Mouse (Mus musculus) thymus, adult 2 months (tissue): ENCODE data around the gene Gab1. TPM values are rescaled to one million over a fixed set of nuclear protein-coding genes. Genes with fewer than 3 reads are reported as not detected.

ENCODE experiments used
- DNase-seq: peaks from one replicate; pipeline ENCODE4 v3.0.0; 2021
- H3K27ac ChIP-seq: fragments of 200-500 bp; 2 replicates; pipeline ENCODE4 v1.5.1; 2012; ENCODE audit warnings: low read length, control low read depth; ENCODE audit not compliant: control insufficient read depth, insufficient read depth
- H3K27me3 ChIP-seq: fragments of 200-500 bp; 2 replicates; pipeline ENCODE4 v1.6.1; 2012; ENCODE audit warnings: mild to moderate bottlenecking, low read length, moderate library complexity, mixed read lengths; ENCODE audit not compliant: control insufficient read depth, insufficient read depth
- H3K36me3 ChIP-seq: fragments of 200-500 bp; 2 replicates; pipeline ENCODE4 v1.6.1; 2012; ENCODE audit warnings: mild to moderate bottlenecking, low read length, moderate library complexity; ENCODE audit not compliant: control insufficient read depth, insufficient read depth
- H3K4me1 ChIP-seq: fragments of 200-500 bp; replicated peaks from 2 replicates; pipeline ENCODE4 v1.6.1; 2012; ENCODE audit warnings: low read length; ENCODE audit not compliant: control insufficient read depth, insufficient read depth
- H3K4me3 ChIP-seq: fragments of 200-500 bp; 2 replicates; pipeline ENCODE4 v1.5.1; 2012; ENCODE audit warnings: mild to moderate bottlenecking, low read length, control low read depth, moderate library complexity; ENCODE audit not compliant: control insufficient read depth, insufficient read depth
- CTCF ChIP-seq: fragments of 200-500 bp; IDR thresholded peaks from 2 replicates; pipeline ENCODE4 v1.5.1; 2012; ENCODE audit warnings: mild to moderate bottlenecking, control low read depth, low read length, moderate library complexity, borderline replicate concordance; ENCODE audit not compliant: control insufficient read depth, poor library complexity, insufficient read depth; ENCODE audit errors: extremely low read depth
- POLR2A ChIP-seq: fragments of 200-500 bp; IDR thresholded peaks from 2 replicates; pipeline ENCODE4 v1.6.1; 2012; ENCODE audit warnings: mild to moderate bottlenecking, low read length, control low read depth, moderate library complexity; ENCODE audit not compliant: control insufficient read depth, poor library complexity, insufficient read depth; ENCODE audit errors: extremely low read depth
- WGBS: fragments of 180-500 bp; shearing (Covaris S2); methylation state at CpG from one replicate; pipeline ENCODE4 v1.1.7; 2018; 5-methylcytosine and 5-hydroxymethylcytosine counted together
- polyA plus RNA-seq: library from polyadenylated mRNA; depleted of rRNA; stranded (reverse); fragments of >200 nt; gene quantifications from 2 replicates; pipeline ENCODE4 v1.2.3, GENCODE M21; 2012

Gene Gab1
- polyA plus RNA-seq, 1 experiment, result 8.9 TPM

GRCm38 (mm10) chr8:80789324-80789723 lies 91.0 kb downstream of the Gab1 start:
- H3K27ac ChIP-seq, result no peak overlapping the region
- no peaks in the 10 kb centered on the region for H3K27me3 ChIP-seq
- H3K36me3 ChIP-seq, result no peaks in the 10 kb centered on the region
- no peaks in the 10 kb centered on the region for H3K4me1 ChIP-seq
- WGBS, result 25% methylated on average over 6 of the region's 6 CpGs
- no peak for TF ChIP-seq CTCF
- no peak for TF ChIP-seq POLR2A
- H3K4me3 ChIP-seq, result no peak overlapping the region
- no peak for DNase-seq

GRCm38 (mm10) chr8:80784559-80784958 lies 95.8 kb downstream of the Gab1 start:
- WGBS, result 95% methylated on average over 9 of the region's 9 CpGs
- H3K4me1 ChIP-seq, result no peaks in the 10 kb centered on the region
- TF ChIP-seq POLR2A (no peak), CTCF (no peak)
- H3K36me3 ChIP-seq, result no peaks in the 10 kb centered on the region
- H3K4me3 ChIP-seq, result no peak overlapping the region
- H3K27me3 ChIP-seq, result no peaks in the 10 kb centered on the region
- H3K27ac ChIP-seq, result no peak overlapping the region
- DNase-seq, result no peak

- no peak overlapping the region for H3K27ac ChIP-seq
- no peak for DNase-seq
- WGBS, result 98% methylated on average over 4 of the region's 4 CpGs
- no peaks in the 10 kb centered on the region for H3K27me3 ChIP-seq
- no peaks in the 10 kb centered on the region for H3K4me1 ChIP-seq
- H3K36me3 ChIP-seq, result no peaks in the 10 kb centered on the region
- no peak for TF ChIP-seq CTCF
- no peak for TF ChIP-seq POLR2A
- no peak overlapping the region for H3K4me3 ChIP-seq
These were observed 97.0 kb downstream of the Gab1 start for GRCm38 (mm10) chr8:80783271-80783670.

- H3K4me1 ChIP-seq, result no peaks in the 10 kb centered on the region
- H3K4me3 ChIP-seq, result no peak overlapping the region
- no peak for DNase-seq
- H3K36me3 ChIP-seq, result no peaks in the 10 kb centered on the region
- H3K27me3 ChIP-seq, result no peaks in the 10 kb centered on the region
- WGBS, result 95% methylated on average over 10 of the region's 10 CpGs
- TF ChIP-seq POLR2A (no peak), CTCF (no peak)
- H3K27ac ChIP-seq, result no peak overlapping the region
These were observed 99.0 kb downstream of the Gab1 start for GRCm38 (mm10) chr8:80781338-80781737.

GRCm38 (mm10) chr8:80780271-80780670 lies 100.0 kb downstream of the Gab1 start:
- 94% methylated on average over 4 of the region's 4 CpGs for WGBS
- no peaks in the 10 kb centered on the region for H3K36me3 ChIP-seq

GRCm38 (mm10) chr8:80776436-80776835 lies 103.9 kb downstream of the Gab1 start:
- H3K4me1 ChIP-seq, result no peaks in the 10 kb centered on the region
- no peaks in the 10 kb centered on the region for H3K27me3 ChIP-seq
- H3K36me3 ChIP-seq, result no peaks in the 10 kb centered on the region
- WGBS, result 89% methylated on average over 8 of the region's 8 CpGs
- no peak for DNase-seq
- TF ChIP-seq CTCF (no peak), POLR2A (no peak)
- no peak overlapping the region for H3K4me3 ChIP-seq
- H3K27ac ChIP-seq, result no peak overlapping the region

More at GRCm38 (mm10) chr8:80780271-80780670, 100.0 kb downstream of the Gab1 start:
- Histone ChIP-seq H3K4me1 (no peaks in the 10 kb centered on the region), H3K4me3 (no peak overlapping the region), H3K27me3 (no peaks in the 10 kb centered on the region), H3K27ac (no peak overlapping the region)
- DNase-seq, result no peak
- TF ChIP-seq CTCF (no peak), POLR2A (no peak)
